In the genomic region with DNA sequence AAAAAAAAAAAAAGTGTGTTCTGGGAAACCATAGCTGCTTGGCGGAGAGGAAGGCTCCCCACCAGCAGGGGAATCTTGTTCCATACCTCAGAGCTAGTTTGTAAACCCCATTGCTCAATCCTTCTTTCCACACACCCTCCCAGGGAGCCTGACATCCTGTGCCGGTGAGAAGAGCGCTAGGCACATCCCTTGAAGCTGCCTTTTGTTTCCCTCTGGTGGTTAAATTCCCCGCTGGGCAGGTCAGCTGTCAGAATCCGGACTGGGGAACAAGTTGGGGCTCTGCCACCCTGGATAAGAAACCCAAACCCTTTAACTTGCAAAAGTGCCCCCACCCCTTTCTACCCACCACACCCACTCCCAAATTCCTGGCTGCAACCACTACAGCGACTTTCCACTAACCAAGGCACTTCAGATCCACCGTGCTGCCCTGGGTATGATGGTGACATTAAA, we compare ENCODE assay signal across 8 mouse cellular contexts. TPM values are rescaled to one million over a fixed set of nuclear protein-coding genes. Genes with fewer than 3 reads are reported as not detected.
DNase-seq lines count a peak whose midpoint lies in the region; ATAC-seq and TF ChIP-seq lines count a peak whose summit lies in the region.

No protein-coding gene starts in this region.

- no peak overlapping the region for H3K4me3 ChIP-seq in kidney, adult 2 months (ENCODE audit: insufficient read depth, low read depth, low read length)
- H3K4me3 ChIP-seq in heart, embryonic 15.5 days = peak overlapping the region; percentile 52; the same call in 1 of the 2 replicates
- H3K4me3 ChIP-seq in limb, embryonic 14.5 days (replicated peaks; ENCODE audit: low read length) = no peak overlapping the region

- WGBS in kidney, adult 2 months = 18% methylated on average over 7 of the region's 7 CpGs
- WGBS in heart, embryonic 15.5 days = 8% methylated on average over 7 of the region's 7 CpGs
- WGBS in limb, embryonic 14.5 days = 7% methylated on average over 7 of the region's 7 CpGs

- no peaks in the 10 kb centered on the region for H3K27me3 ChIP-seq in kidney, adult 2 months (replicated peaks; ENCODE audit: control insufficient read depth, insufficient read depth, low read length)
- no peaks in the 10 kb centered on the region for H3K27me3 ChIP-seq in heart, embryonic 15.5 days
- H3K27me3 ChIP-seq in limb, embryonic 14.5 days (ENCODE audit: control insufficient read depth, insufficient read depth, low read length) = no peaks in the 10 kb centered on the region

- DNase-seq in kidney, adult 2 months = peak; percentile 38
- DNase-seq in kidney, adult 11 months = no peak
- peak; percentile 42 for DNase-seq in limb, embryonic 14.5 days (ENCODE audit: low spot score)
- peak; percentile 20 for DNase-seq in naive thymus-derived CD4-positive, alpha-beta T cell, adult 2 months (ENCODE audit: low read depth)
- DNase-seq in layer of hippocampus, adult 9-11 months = no peak

- peak; percentile 28; the same call in 1 of the 2 replicates for TF ChIP-seq CTCF in kidney, adult 2 months (conservative IDR thresholded peaks at IDR 0.05; ENCODE audit: insufficient read depth, insufficient read length, low read depth, low read length)

- TF ChIP-seq POLR2A in kidney, adult 2 months (IDR thresholded peaks at IDR 0.05; ENCODE audit: low read depth, low read length) = no peak
- no peak for TF ChIP-seq POLR2A in limb, embryonic 14.5 days (IDR thresholded peaks at IDR 0.05; ENCODE audit: borderline replicate concordance, extremely low read depth, insufficient read depth, insufficient read length)

- H3K36me3 ChIP-seq in kidney, adult 2 months (ENCODE audit: control insufficient read depth, insufficient read depth, low read length) = no peaks in the 10 kb centered on the region
- no peaks in the 10 kb centered on the region for H3K36me3 ChIP-seq in heart, embryonic 15.5 days
- H3K36me3 ChIP-seq in limb, embryonic 14.5 days (ENCODE audit: control insufficient read depth, insufficient read depth, low read length) = no peaks in the 10 kb centered on the region

- no peak overlapping the region for H3K9ac ChIP-seq in heart, embryonic 15.5 days
- no peak overlapping the region for H3K9ac ChIP-seq in limb, embryonic 14.5 days (ENCODE audit: low read depth, low read length, severe bottlenecking)

- ATAC-seq in common myeloid progenitor, adult 5-6 weeks (replicated peaks; ENCODE audit: low read depth, poor library complexity, severe bottlenecking) = peak; percentile 61
- no peak for ATAC-seq in heart, embryonic 15.5 days (replicated peaks; ENCODE audit: insufficient number of reproducible peaks, insufficient read depth, low FRiP score, low read depth)
- ATAC-seq in limb, embryonic 14.5 days (ENCODE audit: low FRiP score, low read depth) = no peak
- no peak for ATAC-seq in inflammation-experienced regulatory T-cells, adult 6 months

- 0 out of 2 replicates have a peak, but pooled peaks cover 3% of the 10 kb centered on the region for H3K4me1 ChIP-seq in kidney, adult 2 months (ENCODE audit: control insufficient read depth, insufficient read depth, low read length)
- peaks cover 23% of the 10 kb centered on the region for H3K4me1 ChIP-seq in heart, embryonic 15.5 days (replicated peaks)
- H3K4me1 ChIP-seq in limb, embryonic 14.5 days (ENCODE audit: control insufficient read depth, insufficient read depth, low read length) = peaks cover 17% of the 10 kb centered on the region

- H3K9me3 ChIP-seq in heart, embryonic 15.5 days (replicated peaks) = no peaks in the 10 kb centered on the region
- H3K9me3 ChIP-seq in limb, embryonic 14.5 days (ENCODE audit: control insufficient read depth, low read length) = no peaks in the 10 kb centered on the region

- H3K4me2 ChIP-seq in heart, embryonic 15.5 days = peak overlapping the region; percentile 63
- peak overlapping the region; percentile 56 for H3K4me2 ChIP-seq in limb, embryonic 14.5 days (replicated peaks; ENCODE audit: low read depth, low read length, severe bottlenecking)

- H3K27ac ChIP-seq in kidney, adult 2 months (ENCODE audit: insufficient read depth, low read depth, low read length) = no peak overlapping the region
- H3K27ac ChIP-seq in heart, embryonic 15.5 days = peak overlapping the region; percentile 9; the same call in 1 of the 2 replicates
- no peak overlapping the region for H3K27ac ChIP-seq in limb, embryonic 14.5 days (replicated peaks; ENCODE audit: low read depth, low read length)

RNA-seq across cellular contexts. Expression of gene Ifitm3, which starts 2.2 kb away (rescaled TPM):
- polyA plus RNA-seq in kidney, adult 2 months (2012; rRNA removed) = 259 and 313 TPM in 2 replicates
- total RNA-seq in common myeloid progenitor, adult 5-6 weeks (2017) = 143 and 146 TPM in 2 replicates
- 103 and 212 TPM in 2 replicates for polyA plus RNA-seq in heart, embryonic 15.5 days (2015; fragmentation: Nextera tagmentation; extraction: Ambion mirVana)
- polyA plus RNA-seq in limb, embryonic 14.5 days (2012; rRNA removed) = 85.6 and 91.3 TPM in 2 replicates
- 184 and 201 TPM in 2 replicates for polyA plus RNA-seq in limb, embryonic 14.5 days (2014; fragmentation: Nextera tagmentation; extraction: Ambion mirVana)
- 10 to 100 TPM in 1 of 3 experiments, 1 to 10 TPM in 2; 2.7 to 11.2 (median 3.0) TPM for polyA plus RNA-seq in inflammation-experienced regulatory T-cells, adult 6 months (2017; shearing (Covaris generic))

RNA-seq across cellular contexts. Expression of gene Ifitm6, which starts 9.4 kb away (rescaled TPM):
- polyA plus RNA-seq in kidney, adult 2 months (2012; rRNA removed) = 1.6 and 2.3 TPM in 2 replicates
- 8.2 TPM in 1 of 2 replicates, not detected in the other for total RNA-seq in common myeloid progenitor, adult 5-6 weeks (2017)
- 0.53 and 1.4 TPM in 2 replicates for polyA plus RNA-seq in heart, embryonic 15.5 days (2015; fragmentation: Nextera tagmentation; extraction: Ambion mirVana)
- polyA plus RNA-seq in limb, embryonic 14.5 days (2012; rRNA removed) = 1.3 and 1.8 TPM in 2 replicates
- 1.2 and 1.7 TPM in 2 replicates for polyA plus RNA-seq in limb, embryonic 14.5 days (2014; fragmentation: Nextera tagmentation; extraction: Ambion mirVana)
- under 1 TPM in 1 of 3 experiments, not detected in 2; 0.94 TPM for polyA plus RNA-seq in inflammation-experienced regulatory T-cells, adult 6 months (2017; shearing (Covaris generic))

RNA-seq across cellular contexts. Expression of gene Gm17387, which starts 20.6 kb away (rescaled TPM):
- polyA plus RNA-seq in kidney, adult 2 months (2012; rRNA removed) = not detected in 2 replicates
- total RNA-seq in common myeloid progenitor, adult 5-6 weeks (2017) = not detected in 2 replicates
- polyA plus RNA-seq in heart, embryonic 15.5 days (2015; fragmentation: Nextera tagmentation; extraction: Ambion mirVana) = not detected in 2 replicates
- polyA plus RNA-seq in limb, embryonic 14.5 days (2012; rRNA removed) = not detected in 2 replicates
- polyA plus RNA-seq in limb, embryonic 14.5 days (2014; fragmentation: Nextera tagmentation; extraction: Ambion mirVana) = not detected in 2 replicates
- not detected for polyA plus RNA-seq in inflammation-experienced regulatory T-cells, adult 6 months (2017; shearing (Covaris generic))

RNA-seq across cellular contexts. Expression of gene Ifitm1, which starts 41.3 kb away (rescaled TPM):
- polyA plus RNA-seq in kidney, adult 2 months (2012; rRNA removed) = 125 and 135 TPM in 2 replicates
- 120 and 124 TPM in 2 replicates for total RNA-seq in common myeloid progenitor, adult 5-6 weeks (2017)
- polyA plus RNA-seq in heart, embryonic 15.5 days (2015; fragmentation: Nextera tagmentation; extraction: Ambion mirVana) = 11.7 and 49.8 TPM in 2 replicates
- 68.1 and 115 TPM in 2 replicates for polyA plus RNA-seq in limb, embryonic 14.5 days (2012; rRNA removed)
- polyA plus RNA-seq in limb, embryonic 14.5 days (2014; fragmentation: Nextera tagmentation; extraction: Ambion mirVana) = 55.4 and 66.7 TPM in 2 replicates
- 1 to 10 TPM in 1 of 3 experiments, under 1 TPM in 1, not detected in 1; 0.54 to 6.6 TPM for polyA plus RNA-seq in inflammation-experienced regulatory T-cells, adult 6 months (2017; shearing (Covaris generic))

RNA-seq across cellular contexts. Expression of gene Ifitm2, which starts 52.5 kb away (rescaled TPM):
- 642 and 737 TPM in 2 replicates for polyA plus RNA-seq in kidney, adult 2 months (2012; rRNA removed)
- 275 and 332 TPM in 2 replicates for total RNA-seq in common myeloid progenitor, adult 5-6 weeks (2017)
- polyA plus RNA-seq in heart, embryonic 15.5 days (2015; fragmentation: Nextera tagmentation; extraction: Ambion mirVana) = 459 and 624 TPM in 2 replicates
- 1,234 and 1,466 TPM in 2 replicates for polyA plus RNA-seq in limb, embryonic 14.5 days (2012; rRNA removed)
- 1,822 and 1,827 TPM in 2 replicates for polyA plus RNA-seq in limb, embryonic 14.5 days (2014; fragmentation: Nextera tagmentation; extraction: Ambion mirVana)
- polyA plus RNA-seq in inflammation-experienced regulatory T-cells, adult 6 months (2017; shearing (Covaris generic)) = 10 to 100 TPM; 60.0 to 93.0 (median 74.2) TPM

Comparison
In these comparisons a context has a peak if more than half of its experiments do, and no peak if none do; other contexts are left out.
1. DNase-seq: peak in kidney, adult 2 months (single experiment), limb, embryonic 14.5 days (single experiment) and naive thymus-derived CD4-positive, alpha-beta T cell, adult 2 months (single experiment); none in kidney, adult 11 months (single experiment) and layer of hippocampus, adult 9-11 months (single experiment).